Mouse (Mus musculus): ENCODE results near the gene Baiap3.

DNA sequence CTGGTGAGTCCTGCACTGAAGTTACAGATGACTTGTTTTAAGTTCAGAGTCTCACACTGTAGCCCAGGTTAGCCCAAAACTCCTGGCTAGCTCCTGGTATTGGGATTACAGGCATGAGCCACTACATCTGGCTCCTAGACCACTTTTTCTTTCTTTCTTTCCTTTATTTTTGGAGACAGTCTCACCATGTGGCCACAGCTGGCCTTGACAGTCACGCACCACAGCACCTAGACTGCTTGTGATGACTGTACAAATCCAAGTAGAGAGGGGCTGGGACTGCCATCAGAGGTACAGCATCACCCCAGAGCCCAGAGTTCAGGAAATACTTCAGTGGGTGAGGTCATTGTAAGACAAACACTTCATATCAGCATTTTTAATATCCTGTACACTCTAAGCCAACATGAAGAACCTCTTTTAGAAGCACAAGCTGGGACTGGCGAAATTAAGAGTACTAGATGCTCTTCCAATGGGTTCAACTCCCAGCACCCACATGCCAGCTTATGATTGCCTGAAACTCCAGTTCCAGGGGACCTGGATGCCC lies 14.7 kb upstream of the Baiap3 start:
- TF ChIP-seq CTCF (IDR thresholded peaks at IDR 0.05), result no peak
- 0 out of 2 replicates have a peak, but pooled peaks have one; percentile 44 for TF ChIP-seq EP300 (IDR thresholded peaks at IDR 0.05)
